Mouse (Mus musculus) liver, adult 2 months (tissue): Measurements from ENCODE around the gene Ube2d1.

ENCODE experiments used
- CTCF ChIP-seq: fragments of 200-500 bp; IDR thresholded peaks from 2 replicates; pipeline ENCODE4 v1.5.1; 2011; ENCODE audit warnings: low read depth, low read length, control low read depth
- POLR2A ChIP-seq: fragments of 200-500 bp; IDR thresholded peaks from 2 replicates; pipeline ENCODE4 v1.6.1; 2011; ENCODE audit warnings: low read length, control low read depth; ENCODE audit not compliant: insufficient read depth; ENCODE audit errors: extremely low read depth

- TF ChIP-seq CTCF, result no peak
- no peak for TF ChIP-seq POLR2A
These were observed 7.2 kb upstream of the Ube2d1 start for GRCm38 (mm10) chr10:71292254-71292653.
